Mouse (Mus musculus): ENCODE data around the gene Pclo. TPM values are rescaled to one million over a fixed set of nuclear protein-coding genes. Genes with fewer than 3 reads are reported as not detected.
"Not testable (repeated sequence)": the region's sequence is repeated elsewhere in the genome, so short reads cannot be mapped to it uniquely, and the experiment has no call there.

Pclo gene
- total RNA-seq, 1 experiment from 2014 or later, result 0.10 TPM

DNA sequence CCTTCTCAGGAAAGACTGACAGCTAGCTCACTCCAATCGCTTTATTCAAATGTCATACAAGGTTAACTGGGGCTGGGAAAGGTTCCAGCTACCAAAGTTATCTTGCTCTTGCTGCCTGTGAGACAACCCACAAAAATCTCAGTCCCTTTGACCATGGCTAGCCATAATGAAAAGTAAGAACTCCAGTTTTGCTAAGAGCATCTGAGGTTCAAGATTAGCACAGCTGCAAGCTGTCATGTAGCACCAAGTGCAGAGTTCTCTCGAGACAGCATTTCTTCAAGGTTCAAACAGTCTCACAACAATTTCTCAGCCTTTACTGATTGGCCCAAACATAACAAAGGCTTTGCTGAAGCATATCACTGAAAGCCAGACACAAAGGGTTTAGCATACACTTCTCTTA, 370.6 kb downstream of the Pclo start:
- ATAC-seq (replicated peaks; ENCODE audit: insufficient number of reproducible peaks, low FRiP score, low TSS enrichment, poor library complexity, severe bottlenecking), result not testable (repeated sequence)

DNA sequence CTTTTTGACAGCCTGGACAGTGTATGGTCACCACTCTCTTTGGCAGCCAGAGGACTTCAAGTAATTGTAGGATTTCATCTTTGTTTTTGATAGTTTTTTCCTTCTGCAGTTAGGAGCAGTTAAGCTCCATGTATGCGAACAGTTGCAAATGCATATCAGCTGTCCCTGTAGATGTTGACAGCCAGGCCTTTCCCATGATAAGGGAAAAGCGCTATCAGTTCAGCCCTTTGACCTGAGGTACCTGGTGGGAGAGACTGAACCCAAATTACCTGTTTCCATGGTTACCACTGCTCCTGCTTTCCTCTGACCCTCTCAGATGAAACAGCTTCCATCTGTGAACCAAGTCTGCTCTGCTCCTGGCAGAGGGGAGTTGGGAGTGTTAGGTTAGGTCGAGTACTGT, 377.5 kb downstream of the Pclo start:
- no peak for ATAC-seq (replicated peaks; ENCODE audit: insufficient number of reproducible peaks, low FRiP score, low TSS enrichment, poor library complexity, severe bottlenecking)

DNA sequence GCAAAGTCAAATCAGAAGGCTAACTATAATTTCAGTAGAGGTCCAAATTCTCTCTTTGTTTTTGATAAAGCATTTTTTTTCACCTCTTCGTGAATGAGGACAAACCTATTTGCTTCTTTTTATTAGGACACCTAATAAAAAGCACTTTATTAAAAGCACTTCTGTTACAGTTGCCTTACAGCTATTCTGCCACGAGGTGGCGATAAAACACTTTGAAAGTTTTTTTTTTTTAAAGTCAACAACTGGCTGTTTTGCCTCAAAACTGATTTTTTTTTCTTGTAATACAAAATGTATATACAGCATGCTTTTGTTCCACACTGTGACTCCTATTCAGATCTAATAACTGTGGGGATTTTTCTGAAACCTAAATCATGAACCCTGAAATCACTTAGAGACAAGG, 388.8 kb downstream of the Pclo start:
- not testable (repeated sequence) for ATAC-seq (replicated peaks; ENCODE audit: insufficient number of reproducible peaks, low FRiP score, low TSS enrichment, poor library complexity, severe bottlenecking)

Data from monocyte, adult 5-6 weeks (primary cell).